Mouse (Mus musculus) forebrain, embryonic 14.5 days (tissue): Measurements from ENCODE around the gene Lzic. TPM values are rescaled to one million over a fixed set of nuclear protein-coding genes. Genes with fewer than 3 reads are reported as not detected.
"Not testable (repeated sequence)": the region's sequence is repeated elsewhere in the genome, so short reads cannot be mapped to it uniquely, and the experiment has no call there.

Experiments
- ATAC-seq: fragments of 200-750 bp; cut with Nextera tagmentation; 2 replicates; pipeline ENCODE4 v1.8.0; 2017; ENCODE audit warnings: mild to moderate bottlenecking, moderate library complexity
- DNase-seq: peaks from one replicate; pipeline ENCODE4 v3.0.0-alpha.2; 2015; ENCODE audit warnings: low spot score
- H3K27ac ChIP-seq: fragments of 300-500 bp; sonication (generic); 2 replicates; pipeline ENCODE4 v1.5.1; 2014; ENCODE audit warnings: low read depth, mild to moderate bottlenecking, control low read depth, low read length, moderate library complexity
- H3K27me3 ChIP-seq: fragments of 300-500 bp; sonication (generic); replicated peaks from 2 replicates; pipeline ENCODE4 v1.6.1; 2014; ENCODE audit warnings: low read length, control low read depth, mixed read lengths; ENCODE audit not compliant: control insufficient read depth, insufficient read depth
- H3K36me3 ChIP-seq: fragments of 300-500 bp; sonication (generic); 2 replicates; pipeline ENCODE4 v1.6.1; 2014; ENCODE audit warnings: low read length, control low read depth; ENCODE audit not compliant: control insufficient read depth, insufficient read depth
- H3K4me1 ChIP-seq: fragments of 300-500 bp; sonication (generic); 2 replicates; pipeline ENCODE4 v1.6.1; 2014; ENCODE audit warnings: antibody characterized with exemption, low read length, control low read depth; ENCODE audit not compliant: control insufficient read depth, insufficient read depth
- H3K4me2 ChIP-seq: fragments of 300-500 bp; sonication (generic); 2 replicates; pipeline ENCODE4 v1.6.1; 2014; ENCODE audit warnings: mild to moderate bottlenecking, control low read depth, low read length
- H3K4me3 ChIP-seq: fragments of 300-500 bp; sonication (generic); 2 replicates; pipeline ENCODE4 v1.5.1; 2014; ENCODE audit warnings: low read depth, low read length, control low read depth
- H3K9ac ChIP-seq: fragments of 300-500 bp; sonication (generic); 2 replicates; pipeline ENCODE4 v1.6.1; 2014; ENCODE audit warnings: mild to moderate bottlenecking, low read length, control low read depth, moderate library complexity
- H3K9me3 ChIP-seq: fragments of 300-500 bp; sonication (generic); replicated peaks from 2 replicates; pipeline ENCODE4 v1.6.1; 2016; ENCODE audit warnings: low read length, control low read depth, mixed read lengths; ENCODE audit not compliant: control insufficient read depth
- WGBS: fragments of 180-500 bp; shearing (Covaris S2); extraction: QIAGEN DNeasy Blood & Tissue Kit; methylation state at CpG from one replicate; pipeline ENCODE4 v1.1.7; 2014; 5-methylcytosine and 5-hydroxymethylcytosine counted together
- polyA plus RNA-seq: library from polyadenylated mRNA; unstranded; fragments of >200 nt; fragmentation: Nextera tagmentation; extraction: Ambion mirVana; gene quantifications from 2 replicates; pipeline ENCODE4 v1.2.1, GENCODE M21; 2014

Lzic gene
- polyA plus RNA-seq, 1 experiment from 2014 or later = 62.6 TPM

DNA sequence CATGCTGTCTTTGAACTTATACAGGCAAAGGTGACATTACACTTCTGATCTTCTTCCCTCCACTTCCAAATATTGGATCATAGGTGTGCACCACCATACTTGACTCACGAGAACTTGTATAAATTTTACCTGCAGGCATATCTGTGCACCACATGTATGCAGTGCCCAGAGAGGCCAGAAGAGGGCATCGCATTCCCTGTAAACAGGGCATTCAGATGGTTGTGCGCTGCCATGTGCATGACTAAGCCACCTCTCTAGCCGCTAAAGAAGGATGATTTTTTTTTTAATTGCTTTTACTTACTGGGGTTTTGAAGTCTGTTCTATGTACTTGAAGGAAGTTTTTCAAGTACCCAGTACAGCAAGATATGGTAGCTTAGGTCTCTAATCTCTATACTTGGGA is 31.4 kb upstream of the Lzic start:
- Histone ChIP-seq H3K4me3 (no peak overlapping the region), H3K4me1 (no peaks in the 10 kb centered on the region), H3K27ac (no peak overlapping the region), H3K9ac (no peak overlapping the region), H3K27me3 (no peaks in the 10 kb centered on the region), H3K9me3 (no peaks in the 10 kb centered on the region), H3K4me2 (no peak overlapping the region), H3K36me3 (no peaks in the 10 kb centered on the region)
- no peak for DNase-seq
- no peak for ATAC-seq
- 84% methylated on average over 4 of the region's 4 CpGs for WGBS

GRCm38 (mm10) chr4:149454263-149454662 is 30.8 kb upstream of the Lzic start:
- ATAC-seq (no peak), DNase-seq (no peak)
- H3K36me3 ChIP-seq = no peaks in the 10 kb centered on the region
- H3K9me3 ChIP-seq = no peaks in the 10 kb centered on the region
- no peaks in the 10 kb centered on the region for H3K27me3 ChIP-seq
- H3K4me2 ChIP-seq = no peak overlapping the region
- H3K4me1 ChIP-seq = no peaks in the 10 kb centered on the region
- 84% methylated on average over 17 of the region's 17 CpGs for WGBS
- no peak overlapping the region for H3K4me3 ChIP-seq
- H3K9ac ChIP-seq = no peak overlapping the region
- H3K27ac ChIP-seq = no peak overlapping the region

- DNase-seq (no peak), ATAC-seq (no peak)
- no peak within 1 kb of the TSS for H3K9ac ChIP-seq
- no peaks in the 10 kb centered on the region for H3K36me3 ChIP-seq
- 56% methylated on average over 8 of the region's 8 CpGs for WGBS
- H3K27ac ChIP-seq = no peak within 1 kb of the TSS
- no peaks in the 10 kb centered on the region for H3K9me3 ChIP-seq
- no peak within 1 kb of the TSS for H3K4me2 ChIP-seq
- no peaks in the 10 kb centered on the region for H3K4me1 ChIP-seq
- no peak within 1 kb of the TSS for H3K4me3 ChIP-seq
- no peaks in the 10 kb centered on the region for H3K27me3 ChIP-seq
These were observed 30.1 kb upstream of the Lzic start, which contains the start of gene Rbp7 for GRCm38 (mm10) chr4:149454879-149455278. Gene Rbp7, minus strand, starts transcription at chr4:149454978.

DNA sequence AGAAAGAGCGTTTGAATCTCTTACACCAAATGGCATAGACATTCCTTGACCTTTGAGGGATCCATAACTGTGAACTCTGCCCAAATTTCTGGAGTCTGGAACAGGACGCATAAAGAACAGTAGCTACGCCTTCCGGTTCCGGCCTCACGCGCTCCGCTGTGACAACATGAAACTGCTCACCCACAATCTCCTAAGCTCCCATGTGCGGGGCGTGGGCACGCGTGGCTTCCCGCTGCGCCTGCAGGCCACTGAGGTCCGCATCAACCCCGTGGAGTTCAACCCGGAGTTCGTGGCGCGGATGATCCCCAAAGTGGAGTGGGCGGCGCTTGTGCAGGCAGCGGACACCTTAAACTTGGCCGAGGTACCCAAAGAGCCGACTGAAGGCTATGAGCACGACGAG is 27.9 kb upstream of the Lzic start:
- not testable (repeated sequence) for H3K4me3 ChIP-seq, H3K4me2 ChIP-seq, H3K27me3 ChIP-seq, DNase-seq, H3K9ac ChIP-seq, ATAC-seq, H3K4me1 ChIP-seq, H3K27ac ChIP-seq, H3K9me3 ChIP-seq, H3K36me3 ChIP-seq
- 92% methylated on average over 27 of the region's 27 CpGs for WGBS

DNA sequence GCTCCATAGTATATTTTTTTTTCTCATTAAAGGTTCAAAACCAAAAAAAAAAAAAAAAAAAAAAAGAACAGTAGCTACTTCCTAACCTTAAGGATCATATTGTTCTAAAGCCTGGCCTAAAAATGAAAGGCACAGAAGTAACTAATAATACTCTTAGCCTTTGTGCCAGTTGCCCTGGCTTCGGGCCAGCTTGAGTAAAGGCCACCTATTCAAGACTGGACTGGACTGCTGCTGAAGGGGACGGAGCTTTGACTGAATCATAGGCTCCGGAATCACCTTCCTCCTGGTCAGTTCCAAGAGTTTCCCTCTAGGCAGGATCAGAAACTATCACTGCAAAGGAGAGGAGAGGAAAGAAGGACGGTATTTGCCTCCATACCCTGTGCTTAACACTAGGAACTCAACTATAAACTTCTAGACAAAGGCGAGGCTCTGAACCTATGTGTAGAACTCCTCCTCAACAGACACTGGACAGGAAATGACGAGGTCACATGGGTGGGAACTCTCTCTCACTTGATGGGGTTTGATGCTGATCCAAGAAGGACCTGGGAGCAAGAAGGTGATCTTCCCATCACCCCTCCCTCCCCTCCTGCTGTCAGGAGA is 27.1 kb upstream of the Lzic start:
- ATAC-seq = no peak
- Histone ChIP-seq H3K4me1 (no peaks in the 10 kb centered on the region), H3K27me3 (no peaks in the 10 kb centered on the region), H3K9me3 (no peaks in the 10 kb centered on the region), H3K36me3 (no peaks in the 10 kb centered on the region), H3K9ac (no peak overlapping the region), H3K4me2 (no peak overlapping the region), H3K27ac (no peak overlapping the region), H3K4me3 (no peak overlapping the region)
- DNase-seq = no peak
- WGBS = 77% methylated on average over 6 of the region's 6 CpGs

DNA sequence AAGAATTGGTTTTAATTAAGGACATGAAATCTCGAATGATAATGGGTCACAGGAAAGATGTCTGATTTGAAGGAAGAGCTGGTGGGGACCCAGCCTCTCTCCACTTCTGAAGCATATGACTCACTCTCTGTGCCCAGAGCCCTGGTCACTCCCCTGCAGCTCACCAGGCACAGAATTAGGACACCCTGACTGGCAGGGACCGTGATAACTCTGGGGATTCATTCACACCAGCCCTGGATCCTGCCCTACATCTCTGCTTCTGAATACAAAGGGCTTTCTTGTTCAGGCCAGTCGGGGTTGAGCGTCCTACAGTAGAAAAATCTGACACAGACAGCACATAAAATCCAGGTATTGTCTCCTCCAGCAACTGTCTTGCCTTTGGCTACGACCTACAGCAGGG is 26.5 kb upstream of the Lzic start:
- DNase-seq = no peak
- H3K9me3 ChIP-seq = no peaks in the 10 kb centered on the region
- no peak overlapping the region for H3K4me2 ChIP-seq
- whole genome bisulfite sequencing = 62% methylated on average over 5 of the region's 5 CpGs
- no peaks in the 10 kb centered on the region for H3K36me3 ChIP-seq
- H3K4me1 ChIP-seq = no peaks in the 10 kb centered on the region
- no peak overlapping the region for H3K9ac ChIP-seq
- no peak overlapping the region for H3K27ac ChIP-seq
- no peak overlapping the region for H3K4me3 ChIP-seq
- H3K27me3 ChIP-seq = no peaks in the 10 kb centered on the region
- ATAC-seq = no peak

DNA sequence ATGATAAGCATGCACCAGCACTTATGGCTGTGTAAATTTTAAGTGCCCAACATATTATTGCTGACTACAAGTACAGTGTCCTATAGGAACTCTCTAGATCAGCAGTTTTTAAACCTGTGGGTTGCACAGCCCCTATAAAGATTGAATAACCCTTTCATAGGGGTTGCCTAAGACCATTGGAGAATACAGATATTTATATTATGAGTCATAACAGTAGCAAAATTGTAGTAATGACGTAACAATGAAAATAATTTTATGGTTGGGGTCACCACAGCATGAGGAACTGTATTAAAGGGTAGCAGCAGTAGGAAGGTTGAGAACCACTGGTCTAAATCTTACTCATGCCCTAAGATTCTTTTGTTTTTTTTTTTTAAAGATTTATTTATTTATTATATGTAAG is 25.6 kb upstream of the Lzic start:
- Histone ChIP-seq H3K9me3 (no peaks in the 10 kb centered on the region), H3K36me3 (no peaks in the 10 kb centered on the region), H3K4me2 (no peak overlapping the region), H3K4me1 (no peaks in the 10 kb centered on the region), H3K4me3 (no peak overlapping the region), H3K9ac (no peak overlapping the region), H3K27ac (no peak overlapping the region), H3K27me3 (no peaks in the 10 kb centered on the region)
- ATAC-seq = no peak
- no peak for DNase-seq
- WGBS = 94% methylated on average over 1 of the region's 1 CpGs

- not testable (repeated sequence) for DNase-seq, ATAC-seq, H3K9ac ChIP-seq, H3K4me1 ChIP-seq, H3K9me3 ChIP-seq, H3K27me3 ChIP-seq, H3K27ac ChIP-seq, H3K4me3 ChIP-seq, H3K36me3 ChIP-seq, H3K4me2 ChIP-seq
- 91% methylated on average over 2 of the region's 2 CpGs for WGBS
These were observed 24.6 kb upstream of the Lzic start for GRCm38 (mm10) chr4:149460475-149460874.

DNA sequence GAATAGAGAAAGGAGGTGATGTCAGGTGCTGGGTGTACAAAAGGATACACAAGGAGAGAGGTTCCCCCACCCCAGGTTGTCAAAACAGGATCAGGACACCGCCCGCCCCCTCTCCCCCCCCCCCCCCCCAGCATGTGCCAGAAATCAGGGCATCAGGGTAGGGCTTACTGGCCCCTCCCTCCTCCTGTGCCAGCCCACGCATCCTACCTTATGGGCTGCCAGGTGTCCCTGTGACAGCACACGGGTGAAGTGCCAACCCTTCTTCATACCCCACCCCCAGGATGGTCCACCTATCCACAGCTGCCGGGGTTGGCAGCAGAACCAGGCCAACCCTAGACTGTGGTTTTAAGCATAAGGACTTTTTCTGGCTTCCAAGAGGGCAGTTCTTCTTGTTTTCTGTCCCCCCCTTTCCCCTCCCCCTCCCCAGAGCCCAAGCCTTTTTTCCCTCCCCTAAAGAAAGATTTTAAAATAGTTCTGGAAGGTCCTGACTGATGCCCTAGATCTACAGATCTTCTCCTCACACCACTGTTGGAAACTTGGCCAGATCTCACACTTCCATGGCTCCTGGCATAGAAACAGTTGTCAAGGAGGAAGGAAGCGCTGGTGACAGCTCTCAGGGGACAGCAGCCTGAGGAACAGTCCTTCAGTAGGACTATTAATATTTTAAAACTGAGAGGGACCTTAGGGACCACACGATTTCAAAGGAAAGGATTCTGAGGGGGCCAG is 23.3 kb upstream of the Lzic start:
- Histone ChIP-seq H3K4me3 (no peak overlapping the region), H3K4me2 (no peak overlapping the region), H3K4me1 (no peaks in the 10 kb centered on the region), H3K36me3 (no peaks in the 10 kb centered on the region), H3K27ac (no peak overlapping the region), H3K9ac (no peak overlapping the region), H3K27me3 (no peaks in the 10 kb centered on the region), H3K9me3 (no peaks in the 10 kb centered on the region)
- WGBS = 74% methylated on average over 6 of the region's 7 CpGs
- DNase-seq (no peak), ATAC-seq (no peak)
